Mouse (Mus musculus) spleen, adult 10 weeks (tissue): ENCODE data around the gene Sh3gl1. TPM values are rescaled to one million over a fixed set of nuclear protein-coding genes. Genes with fewer than 3 reads are reported as not detected.

Experiments used
- polyA plus RNA-seq: library from polyadenylated mRNA; stranded (reverse); fragments of 350-450 nt; fragmentation: Illumina TruSeq; extraction: RNeasy Lipid Tissue Mini Kit (QIAGEN cat#74804); gene quantifications from one replicate; pipeline ENCODE4 v1.2.3, GENCODE M21; 2015; ENCODE audit warnings: low replicate concordance; ENCODE audit not compliant: insufficient read depth

The Sh3gl1 gene
- polyA plus RNA-seq = 21.0 TPM

GRCm38 (mm10) chr17:56036176-56036900 is at the start of gene Sh3gl1:
Gene Sh3gl1, minus strand, starts transcription at chr17:56036635.

GRCm38 (mm10) chr17:56078880-56079795 is 42.7 kb upstream of the Sh3gl1 start, which contains the start of gene Hdgfl2:
Gene Hdgfl2, plus strand, starts transcription at chr17:56079634.

GRCm38 (mm10) chr17:56074827-56075208 is 38.4 kb upstream of the Sh3gl1 start, which contains the start of gene Ubxn6:
Gene Ubxn6, minus strand, starts transcription at chr17:56075028.

GRCm38 (mm10) chr17:56040030-56040856 is 3.8 kb upstream of the Sh3gl1 start, which contains the start of gene Chaf1a:
Gene Chaf1a, plus strand, starts transcription at chr17:56040439.

GRCm38 (mm10) chr17:56005415-56006061 is 30.9 kb downstream of the Sh3gl1 start, which contains the start of the genes Stap2 and Mpnd:
Gene Stap2, minus strand, starts transcription at chr17:56005584.
Gene Mpnd, plus strand, starts transcription at chr17:56005711.

GRCm38 (mm10) chr17:55986030-55986961 is 50.1 kb downstream of the Sh3gl1 start, which contains the start of gene Fsd1:
Gene Fsd1, plus strand, starts transcription at chr17:55986509.

GRCm38 (mm10) chr17:55969966-55970891 is 66.2 kb downstream of the Sh3gl1 start, which contains the start of gene Shd:
Gene Shd, plus strand, starts transcription at chr17:55970467.

Other genes starting within 250 kb of the Sh3gl1 start
- gene Zfp119a, start 157.7 kb downstream of the Sh3gl1 start, polyA plus RNA-seq = 9.9 TPM
- gene Zfp959, start 144.5 kb downstream of the Sh3gl1 start, polyA plus RNA-seq = 42.3 TPM
- gene Zfp119b, start 87.1 kb downstream of the Sh3gl1 start, polyA plus RNA-seq = 12.5 TPM
- gene Ebi3, start 84.0 kb downstream of the Sh3gl1 start, polyA plus RNA-seq = 13.5 TPM
- gene Yju2, start 77.5 kb downstream of the Sh3gl1 start, polyA plus RNA-seq = 8.8 TPM
- not detected for gene Shd, start 66.2 kb downstream of the Sh3gl1 start, polyA plus RNA-seq
- not detected for gene Fsd1, start 50.1 kb downstream of the Sh3gl1 start, polyA plus RNA-seq
- 12.9 TPM for gene Stap2, start 31.1 kb downstream of the Sh3gl1 start, polyA plus RNA-seq
- 21.5 TPM for gene Mpnd, start 30.9 kb downstream of the Sh3gl1 start, polyA plus RNA-seq
- gene Chaf1a, start 3.8 kb upstream of the Sh3gl1 start, polyA plus RNA-seq = 5.2 TPM
- 30.8 TPM for gene Ubxn6, start 38.4 kb upstream of the Sh3gl1 start, polyA plus RNA-seq
- 31.1 TPM for gene Hdgfl2, start 43.0 kb upstream of the Sh3gl1 start, polyA plus RNA-seq
- gene Plin4, start 73.2 kb upstream of the Sh3gl1 start, polyA plus RNA-seq = 0.64 TPM
- gene Plin5, start 81.0 kb upstream of the Sh3gl1 start, polyA plus RNA-seq = 0.11 TPM
- gene Lrg1, start 85.4 kb upstream of the Sh3gl1 start, polyA plus RNA-seq = 2.1 TPM
- gene Sema6b, start 103.7 kb upstream of the Sh3gl1 start, polyA plus RNA-seq = 0.68 TPM
- 4.4 TPM for gene Tnfaip8l1, start 125.8 kb upstream of the Sh3gl1 start, polyA plus RNA-seq
- 20.5 TPM for gene Mydgf, start 147.3 kb upstream of the Sh3gl1 start, polyA plus RNA-seq
- gene Dpp9, start 182.3 kb upstream of the Sh3gl1 start, polyA plus RNA-seq = 9.1 TPM
- gene Fem1a, start 220.2 kb upstream of the Sh3gl1 start, polyA plus RNA-seq = 16.3 TPM
- gene Ticam1, start 240.2 kb upstream of the Sh3gl1 start, polyA plus RNA-seq = 9.6 TPM